Mouse (Mus musculus) stomach, embryonic 14.5 days (tissue): ENCODE measurements around the gene Tbc1d22a. TPM values are rescaled to one million over a fixed set of nuclear protein-coding genes. Genes with fewer than 3 reads are reported as not detected.

Experiments
- ATAC-seq: fragments of 200-750 bp; cut with Nextera tagmentation; 2 replicates; pipeline ENCODE4 v1.8.0; 2017; ENCODE audit warnings: low read depth, moderate TSS enrichment; ENCODE audit not compliant: insufficient number of reproducible peaks, insufficient read depth, low FRiP score
- H3K27ac ChIP-seq: fragments of 300-500 bp; sonication (generic); 2 replicates; pipeline ENCODE4 v1.5.1; 2014; ENCODE audit warnings: mild to moderate bottlenecking, low read length, moderate library complexity, mixed read lengths
- H3K27me3 ChIP-seq: fragments of 300-500 bp; sonication (generic); 2 replicates; pipeline ENCODE4 v1.6.1; 2014; ENCODE audit warnings: low read length, control low read depth, mixed read lengths; ENCODE audit not compliant: control insufficient read depth, insufficient read depth
- H3K36me3 ChIP-seq: fragments of 300-500 bp; sonication (generic); 2 replicates; pipeline ENCODE4 v1.6.1; 2014; ENCODE audit warnings: mild to moderate bottlenecking, control low read depth, low read length, moderate library complexity, mixed read lengths; ENCODE audit not compliant: control insufficient read depth, insufficient read depth
- H3K4me1 ChIP-seq: fragments of 300-500 bp; sonication (generic); 2 replicates; pipeline ENCODE4 v1.6.1; 2014; ENCODE audit warnings: low read length, control low read depth, mixed read lengths; ENCODE audit not compliant: control insufficient read depth, insufficient read depth
- H3K4me2 ChIP-seq: fragments of 300-500 bp; sonication (generic); replicated peaks from 2 replicates; pipeline ENCODE4 v1.6.1; 2014; ENCODE audit warnings: low read depth, low read length, control low read depth
- H3K4me3 ChIP-seq: fragments of 300-500 bp; sonication (generic); 2 replicates; pipeline ENCODE4 v1.5.1; 2014; ENCODE audit warnings: low read depth, low read length, control low read depth
- H3K9ac ChIP-seq: fragments of 300-500 bp; sonication (generic); replicated peaks from 2 replicates; pipeline ENCODE4 v1.6.1; 2014; ENCODE audit warnings: low read depth, mild to moderate bottlenecking, control low read depth, low read length, moderate library complexity, mixed read lengths
- H3K9me3 ChIP-seq: fragments of 300-500 bp; sonication (generic); 2 replicates; pipeline ENCODE4 v1.6.1; 2016; ENCODE audit warnings: low read depth, low read length, control low read depth; ENCODE audit not compliant: control insufficient read depth
- WGBS: fragments of 180-500 bp; shearing (Covaris S2); extraction: QIAGEN DNeasy Blood & Tissue Kit; methylation state at CpG from one replicate; pipeline ENCODE4 v1.1.7; 2014; 5-methylcytosine and 5-hydroxymethylcytosine counted together
- polyA plus RNA-seq: library from polyadenylated mRNA; unstranded; fragments of >200 nt; fragmentation: Nextera tagmentation; extraction: Ambion mirVana; gene quantifications from 2 replicates; pipeline ENCODE4 v1.2.1, GENCODE M21; 2014

The Tbc1d22a gene
- polyA plus RNA-seq, 1 experiment from 2014 or later, result 9.3 TPM

DNA sequence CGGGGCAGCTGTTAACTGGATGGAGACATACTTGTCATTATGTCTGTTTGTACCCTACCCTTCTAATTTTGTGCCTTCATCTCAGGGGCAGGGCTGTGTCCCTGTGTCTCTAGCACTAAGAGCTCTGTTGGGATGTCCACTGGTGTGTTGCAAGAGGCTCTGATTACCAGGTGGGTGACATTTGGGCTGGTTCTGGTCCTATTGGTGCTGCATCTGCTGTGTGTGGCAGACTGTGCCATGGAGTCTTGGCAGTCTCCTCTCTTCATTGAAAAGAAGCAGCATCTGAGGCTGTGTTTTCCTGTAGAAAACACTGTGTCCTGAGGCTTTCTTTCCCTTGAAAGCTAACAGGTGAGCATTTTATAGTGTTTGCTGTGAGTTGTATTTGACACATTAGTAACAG, 83.0 kb downstream of the Tbc1d22a start:
- H3K27ac ChIP-seq, result no peak overlapping the region
- no peak for ATAC-seq
- no peak overlapping the region for H3K9ac ChIP-seq
- H3K27me3 ChIP-seq, result no peaks in the 10 kb centered on the region
- no peak overlapping the region for H3K4me3 ChIP-seq
- H3K9me3 ChIP-seq, result no peaks in the 10 kb centered on the region
- H3K4me1 ChIP-seq, result no peaks in the 10 kb centered on the region
- H3K36me3 ChIP-seq, result no peaks in the 10 kb centered on the region
- no peak overlapping the region for H3K4me2 ChIP-seq
- WGBS, result 100% methylated on average over 1 of the region's 1 CpGs

- no peak overlapping the region for H3K4me2 ChIP-seq
- WGBS, result 88% methylated on average over 1 of the region's 1 CpGs
- H3K9me3 ChIP-seq, result no peaks in the 10 kb centered on the region
- no peak overlapping the region for H3K9ac ChIP-seq
- no peak overlapping the region for H3K4me3 ChIP-seq
- no peaks in the 10 kb centered on the region for H3K27me3 ChIP-seq
- no peak for ATAC-seq
- no peaks in the 10 kb centered on the region for H3K4me1 ChIP-seq
- no peak overlapping the region for H3K27ac ChIP-seq
- no peaks in the 10 kb centered on the region for H3K36me3 ChIP-seq
These were observed 89.6 kb downstream of the Tbc1d22a start for GRCm38 (mm10) chr15:86303876-86304275.

- Histone ChIP-seq H3K36me3 (no peaks in the 10 kb centered on the region), H3K27ac (no peak overlapping the region), H3K4me3 (no peak overlapping the region), H3K9me3 (no peaks in the 10 kb centered on the region), H3K4me2 (no peak overlapping the region), H3K9ac (no peak overlapping the region), H3K4me1 (no peaks in the 10 kb centered on the region), H3K27me3 (no peaks in the 10 kb centered on the region)
- WGBS, result 89% methylated on average over 3 of the region's 3 CpGs
- no peak for ATAC-seq
These were observed 90.6 kb downstream of the Tbc1d22a start for GRCm38 (mm10) chr15:86304861-86305260.

DNA sequence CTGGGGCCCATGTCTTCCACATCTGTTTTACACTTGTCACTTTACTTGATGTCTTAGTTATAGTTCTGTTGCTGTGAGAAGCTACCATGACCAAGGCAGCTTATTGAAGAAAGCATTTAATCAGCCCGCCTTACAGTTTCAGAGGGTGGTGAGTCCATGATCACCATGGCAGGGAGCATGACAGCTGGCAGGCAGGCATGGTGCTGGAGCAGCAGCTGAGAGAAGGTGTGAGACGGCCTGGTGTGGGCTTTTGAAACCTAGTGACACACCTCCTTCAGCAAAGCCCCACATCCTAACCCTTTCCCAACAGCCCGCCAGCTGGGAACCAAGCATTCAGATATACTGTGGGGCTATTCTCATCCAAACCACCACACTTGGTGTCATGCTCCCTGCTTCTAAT, 91.0 kb downstream of the Tbc1d22a start:
- WGBS, result 77% methylated on average over 3 of the region's 3 CpGs
- ATAC-seq, result no peak
- Histone ChIP-seq H3K36me3 (no peaks in the 10 kb centered on the region), H3K27me3 (no peaks in the 10 kb centered on the region), H3K4me3 (no peak overlapping the region), H3K9ac (no peak overlapping the region), H3K27ac (no peak overlapping the region), H3K9me3 (no peaks in the 10 kb centered on the region), H3K4me2 (no peak overlapping the region), H3K4me1 (no peaks in the 10 kb centered on the region)

DNA sequence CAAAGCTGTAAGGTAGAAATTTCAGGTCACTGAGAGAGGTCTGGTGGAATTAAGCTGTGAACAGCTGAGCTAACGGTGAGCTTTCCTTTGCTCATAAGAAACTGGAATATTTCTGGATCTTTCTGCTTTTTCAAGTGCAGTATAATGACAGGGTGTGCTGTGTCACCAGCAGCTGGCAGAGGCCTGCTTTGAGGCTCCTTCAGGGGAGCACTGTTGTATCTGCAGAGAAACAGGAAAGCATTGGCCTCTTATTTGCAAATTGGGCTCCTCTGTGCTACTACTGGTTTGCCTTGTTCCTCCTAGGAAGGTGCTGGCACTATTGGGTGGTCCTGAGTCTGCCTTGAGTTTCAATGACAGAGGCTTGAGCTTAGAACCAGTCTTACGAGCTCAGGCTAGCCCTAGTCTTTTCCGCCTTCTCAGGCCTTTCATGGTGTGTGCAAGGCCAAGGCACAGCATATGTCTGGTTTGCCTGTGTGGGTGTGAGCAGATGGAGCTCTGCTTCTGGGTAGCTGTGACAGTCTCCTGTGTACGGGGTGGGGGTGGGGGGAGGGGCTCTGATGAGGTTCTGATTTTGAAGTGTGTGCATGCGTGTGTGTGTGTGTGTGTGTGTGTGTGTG, 95.1 kb downstream of the Tbc1d22a start:
- H3K27ac ChIP-seq, result no peak overlapping the region
- H3K9ac ChIP-seq, result no peak overlapping the region
- H3K9me3 ChIP-seq, result no peaks in the 10 kb centered on the region
- no peak for ATAC-seq
- no peaks in the 10 kb centered on the region for H3K36me3 ChIP-seq
- no peak overlapping the region for H3K4me2 ChIP-seq
- H3K4me1 ChIP-seq, result no peaks in the 10 kb centered on the region
- no peaks in the 10 kb centered on the region for H3K27me3 ChIP-seq
- H3K4me3 ChIP-seq, result no peak overlapping the region
- 80% methylated on average over 5 of the region's 5 CpGs for WGBS

DNA sequence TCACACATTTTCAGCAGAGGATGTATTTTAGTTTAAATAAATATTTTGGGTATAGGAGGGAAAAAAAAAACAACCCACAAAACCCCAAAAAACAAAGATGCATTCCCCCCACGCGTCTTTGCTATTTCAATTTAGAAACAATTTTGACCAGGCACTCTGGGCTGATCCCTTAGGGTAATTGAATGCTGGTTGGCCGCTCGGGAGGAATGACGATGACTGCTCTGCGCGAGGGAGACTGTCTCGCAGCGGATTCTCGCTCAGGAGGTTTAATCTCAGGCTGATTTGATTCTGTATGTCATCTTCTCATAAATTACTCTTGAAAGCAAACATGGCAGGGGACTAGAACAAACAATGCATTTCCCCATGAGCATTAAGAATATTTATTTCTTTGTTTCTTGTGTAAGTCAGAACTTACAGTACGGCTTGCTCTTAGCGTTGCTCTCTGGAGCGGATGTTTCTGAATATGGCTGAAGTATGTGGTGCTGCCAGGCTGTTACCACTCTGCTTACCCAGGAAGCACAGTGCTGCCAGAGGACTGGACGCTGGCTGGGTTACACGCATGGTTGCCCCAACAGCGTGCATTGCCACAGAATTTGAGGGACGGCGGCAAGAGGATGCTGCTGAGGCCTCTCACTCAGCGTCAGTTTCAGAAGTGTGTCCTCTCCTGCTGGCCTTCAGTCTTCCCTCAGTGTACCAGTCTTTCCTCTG, 106.7 kb downstream of the Tbc1d22a start:
- Histone ChIP-seq H3K4me1 (no peaks in the 10 kb centered on the region), H3K4me2 (no peak overlapping the region), H3K36me3 (no peaks in the 10 kb centered on the region), H3K27me3 (no peaks in the 10 kb centered on the region), H3K27ac (no peak overlapping the region), H3K4me3 (no peak overlapping the region), H3K9ac (no peak overlapping the region), H3K9me3 (no peaks in the 10 kb centered on the region)
- no peak for ATAC-seq
- 85% methylated on average over 19 of the region's 19 CpGs for WGBS

- no peak for ATAC-seq
- WGBS, result 88% methylated on average over 4 of the region's 4 CpGs
- H3K4me2 ChIP-seq, result no peak overlapping the region
- no peaks in the 10 kb centered on the region for H3K9me3 ChIP-seq
- no peaks in the 10 kb centered on the region for H3K36me3 ChIP-seq
- no peak overlapping the region for H3K27ac ChIP-seq
- H3K4me1 ChIP-seq, result no peaks in the 10 kb centered on the region
- no peak overlapping the region for H3K4me3 ChIP-seq
- H3K27me3 ChIP-seq, result no peaks in the 10 kb centered on the region
- no peak overlapping the region for H3K9ac ChIP-seq
These were observed 112.1 kb downstream of the Tbc1d22a start for GRCm38 (mm10) chr15:86326341-86326740.

DNA sequence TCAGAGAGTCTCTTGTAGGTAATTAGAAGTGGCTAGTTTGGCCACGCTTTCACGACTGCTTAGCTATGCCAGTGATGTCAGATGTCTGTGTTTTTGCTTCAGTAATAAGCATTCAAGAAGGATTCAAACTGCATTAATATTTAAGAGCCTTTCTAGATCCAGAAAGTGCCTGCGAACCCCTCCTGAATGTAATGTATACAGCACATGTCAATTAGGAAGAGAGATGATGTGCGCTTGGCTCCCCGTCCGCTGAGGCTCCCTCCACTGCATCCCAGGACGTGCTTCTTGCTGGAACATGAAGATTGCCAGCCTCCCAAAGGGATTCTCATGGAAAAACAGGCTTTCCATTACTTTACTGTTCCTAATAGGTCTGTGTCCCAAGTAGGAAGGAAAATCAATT, 115.7 kb downstream of the Tbc1d22a start:
- no peak overlapping the region for H3K4me3 ChIP-seq
- 46% methylated on average over 7 of the region's 7 CpGs for WGBS
- H3K4me2 ChIP-seq, result no peak overlapping the region
- no peak overlapping the region for H3K27ac ChIP-seq
- H3K9me3 ChIP-seq, result no peaks in the 10 kb centered on the region
- no peaks in the 10 kb centered on the region for H3K36me3 ChIP-seq
- H3K9ac ChIP-seq, result no peak overlapping the region
- no peaks in the 10 kb centered on the region for H3K4me1 ChIP-seq
- H3K27me3 ChIP-seq, result no peaks in the 10 kb centered on the region
- no peak for ATAC-seq

- H3K4me3 ChIP-seq, result no peak overlapping the region
- no peaks in the 10 kb centered on the region for H3K36me3 ChIP-seq
- H3K27me3 ChIP-seq, result no peaks in the 10 kb centered on the region
- no peak for ATAC-seq
- no peak overlapping the region for H3K9ac ChIP-seq
- WGBS, result 59% methylated on average over 7 of the region's 7 CpGs
- H3K27ac ChIP-seq, result no peak overlapping the region
- H3K4me1 ChIP-seq, result no peaks in the 10 kb centered on the region
- H3K4me2 ChIP-seq, result no peak overlapping the region
- no peaks in the 10 kb centered on the region for H3K9me3 ChIP-seq
These were observed 116.2 kb downstream of the Tbc1d22a start for GRCm38 (mm10) chr15:86330454-86330853.
